Mouse (Mus musculus) heart, embryonic 15.5 days (tissue): ENCODE results near the gene Vegfc. TPM values are rescaled to one million over a fixed set of nuclear protein-coding genes. Genes with fewer than 3 reads are reported as not detected.
A peak's percentile ranks its signal among the peaks of the same experiment; 100 is the strongest.

Experiments
- ATAC-seq: fragments of 200-750 bp; cut with Nextera tagmentation; replicated peaks from 2 replicates; pipeline ENCODE4 v1.8.0; 2017; ENCODE audit warnings: low read depth, moderate TSS enrichment; ENCODE audit not compliant: insufficient number of reproducible peaks, insufficient read depth, low FRiP score
- H3K27ac ChIP-seq: fragments of 300-500 bp; sonication (generic); 2 replicates; pipeline ENCODE4 v1.5.1; 2015; ENCODE audit warnings: mild to moderate bottlenecking, inconsistent platforms
- H3K27me3 ChIP-seq: fragments of 300-500 bp; sonication (generic); 2 replicates; pipeline ENCODE4 v1.6.1; 2015; ENCODE audit warnings: inconsistent platforms
- H3K36me3 ChIP-seq: fragments of 300-500 bp; sonication (generic); 2 replicates; pipeline ENCODE4 v1.6.1; 2015; ENCODE audit warnings: mild to moderate bottlenecking, inconsistent platforms
- H3K4me1 ChIP-seq: fragments of 300-500 bp; sonication (generic); replicated peaks from 2 replicates; pipeline ENCODE4 v1.6.1; 2015; ENCODE audit warnings: inconsistent platforms
- H3K4me2 ChIP-seq: fragments of 300-500 bp; sonication (generic); 2 replicates; pipeline ENCODE4 v1.6.1; 2015; ENCODE audit warnings: inconsistent platforms, mild to moderate bottlenecking, moderate library complexity
- H3K4me3 ChIP-seq: fragments of 300-500 bp; sonication (generic); 2 replicates; pipeline ENCODE4 v1.5.1; 2015; ENCODE audit warnings: mild to moderate bottlenecking, inconsistent platforms
- H3K9ac ChIP-seq: fragments of 300-500 bp; sonication (generic); 2 replicates; pipeline ENCODE4 v1.6.1; 2015; ENCODE audit warnings: mild to moderate bottlenecking, inconsistent platforms
- H3K9me3 ChIP-seq: fragments of 300-500 bp; sonication (generic); replicated peaks from 2 replicates; pipeline ENCODE4 v1.6.1; 2016; ENCODE audit warnings: inconsistent platforms
- WGBS: fragments of 180-500 bp; shearing (Covaris S2); methylation state at CpG from one replicate; pipeline ENCODE4 v1.1.7; 2015; ENCODE audit warnings: mixed read lengths; 5-methylcytosine and 5-hydroxymethylcytosine counted together
- polyA plus RNA-seq: library from polyadenylated mRNA; unstranded; fragments of >200 nt; fragmentation: Nextera tagmentation; extraction: Ambion mirVana; gene quantifications from 2 replicates; pipeline ENCODE4 v1.2.1, GENCODE M21; 2015

Vegfc gene
- polyA plus RNA-seq, 1 experiment from 2014 or later: 11.9 TPM

DNA sequence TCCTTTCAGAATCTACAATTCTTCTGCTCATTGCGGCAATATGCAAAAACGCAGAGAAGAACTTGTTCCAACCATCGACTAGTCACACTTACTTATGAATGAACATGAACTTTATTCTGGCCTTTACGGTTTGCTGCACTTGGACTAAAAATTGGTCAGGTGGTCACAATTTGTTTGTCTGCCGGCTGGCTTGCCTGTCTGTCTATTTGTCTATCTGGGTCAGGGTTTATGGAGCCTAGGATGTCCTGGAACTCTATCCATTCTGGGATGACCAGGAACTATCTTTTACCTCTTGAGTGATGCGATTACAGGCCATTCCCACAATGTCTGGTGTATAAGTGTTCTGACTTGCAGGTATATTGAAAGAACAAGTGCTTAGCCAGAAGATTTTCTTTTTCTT is 8.5 kb downstream of the Vegfc start:
- Histone ChIP-seq H3K4me3 (no peak overlapping the region), H3K9me3 (no peaks in the 10 kb centered on the region), H3K27ac (no peak overlapping the region), H3K4me2 (no peak overlapping the region), H3K27me3 (no peaks in the 10 kb centered on the region), H3K4me1 (0 out of 2 replicates have a peak, but pooled peaks cover 2% of the 10 kb centered on the region), H3K9ac (no peak overlapping the region), H3K36me3 (no peaks in the 10 kb centered on the region)
- WGBS: 84% methylated on average over 6 of the region's 6 CpGs
- ATAC-seq: no peak

DNA sequence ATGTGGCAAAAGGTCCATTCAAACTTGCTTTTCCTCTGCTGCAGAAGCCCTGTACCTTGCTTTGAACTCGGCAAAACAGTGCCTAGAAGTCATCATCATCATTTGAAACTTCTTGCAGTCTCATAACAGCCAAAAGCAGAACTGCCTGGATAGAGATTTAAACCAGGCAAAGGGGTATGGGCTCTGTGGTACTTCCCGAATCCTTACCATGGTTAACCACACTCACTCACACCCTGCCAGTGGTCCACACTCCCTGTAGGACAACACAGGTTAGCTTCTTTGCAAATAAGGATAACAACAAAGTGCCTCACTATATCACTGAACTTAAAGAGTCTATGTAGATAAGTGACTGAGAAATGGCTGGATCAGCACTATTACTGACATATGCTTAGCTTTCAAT is 9.7 kb downstream of the Vegfc start:
- no peak overlapping the region for H3K9ac ChIP-seq
- no peak overlapping the region for H3K27ac ChIP-seq
- no peaks in the 10 kb centered on the region for H3K27me3 ChIP-seq
- H3K36me3 ChIP-seq: no peaks in the 10 kb centered on the region
- H3K4me2 ChIP-seq: no peak overlapping the region
- 78% methylated on average over 2 of the region's 2 CpGs for WGBS
- H3K9me3 ChIP-seq: no peaks in the 10 kb centered on the region
- ATAC-seq: no peak
- H3K4me1 ChIP-seq: 0 out of 2 replicates have a peak, but pooled peaks cover 2% of the 10 kb centered on the region
- H3K4me3 ChIP-seq: no peak overlapping the region

- Histone ChIP-seq H3K4me2 (no peak overlapping the region), H3K36me3 (no peaks in the 10 kb centered on the region), H3K27ac (no peak overlapping the region), H3K9ac (no peak overlapping the region), H3K4me1 (0 out of 2 replicates have a peak, but pooled peaks cover 2% of the 10 kb centered on the region), H3K9me3 (no peaks in the 10 kb centered on the region), H3K4me3 (no peak overlapping the region), H3K27me3 (no peaks in the 10 kb centered on the region)
- ATAC-seq: no peak
- 39% methylated on average over 4 of the region's 4 CpGs for WGBS
These were observed 11.8 kb downstream of the Vegfc start for GRCm38 (mm10) chr8:54089204-54089603.

- no peak overlapping the region for H3K9ac ChIP-seq
- H3K36me3 ChIP-seq: no peaks in the 10 kb centered on the region
- ATAC-seq: no peak
- no peaks in the 10 kb centered on the region for H3K27me3 ChIP-seq
- H3K4me2 ChIP-seq: no peak overlapping the region
- no peak overlapping the region for H3K27ac ChIP-seq
- H3K4me1 ChIP-seq: 0 out of 2 replicates have a peak, but pooled peaks cover 2% of the 10 kb centered on the region
- H3K4me3 ChIP-seq: no peak overlapping the region
- H3K9me3 ChIP-seq: no peaks in the 10 kb centered on the region
- WGBS: 88% methylated on average over 2 of the region's 2 CpGs
These were observed 12.5 kb downstream of the Vegfc start for GRCm38 (mm10) chr8:54089901-54090300.

GRCm38 (mm10) chr8:54100058-54100457 is 22.7 kb downstream of the Vegfc start:
- Histone ChIP-seq H3K27me3 (no peaks in the 10 kb centered on the region), H3K4me3 (no peak overlapping the region), H3K4me2 (no peak overlapping the region), H3K36me3 (no peaks in the 10 kb centered on the region), H3K4me1 (peaks cover 11% of the 10 kb centered on the region), H3K9me3 (no peaks in the 10 kb centered on the region), H3K27ac (0 out of 2 replicates have a peak overlapping the region, but pooled peaks have one; percentile 15), H3K9ac (no peak overlapping the region)
- no peak for ATAC-seq
- 17% methylated on average over 6 of the region's 6 CpGs for WGBS

DNA sequence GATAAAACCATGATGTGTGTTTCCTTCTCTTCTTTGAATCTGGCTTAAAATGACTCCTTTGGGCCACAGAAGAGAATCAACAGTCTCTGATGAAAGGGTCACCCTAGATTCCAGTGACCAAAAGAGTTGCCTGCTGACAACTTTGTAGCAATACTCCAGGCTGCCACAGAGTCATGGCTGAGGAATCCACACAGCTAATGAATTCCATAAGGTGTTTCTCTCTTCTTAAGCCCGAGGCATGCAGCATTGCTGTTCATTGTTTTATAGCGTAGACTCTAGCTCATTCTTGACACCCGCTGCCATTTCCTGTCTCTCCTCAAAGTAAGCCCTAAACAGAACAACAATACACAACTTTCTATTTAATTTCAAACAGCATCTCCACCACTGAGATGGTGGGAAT is 37.2 kb downstream of the Vegfc start:
- WGBS: 21% methylated on average over 3 of the region's 3 CpGs
- H3K27me3 ChIP-seq: no peaks in the 10 kb centered on the region
- no peak for ATAC-seq
- no peak overlapping the region for H3K4me3 ChIP-seq
- H3K27ac ChIP-seq: no peak overlapping the region; the same call in 1 of the 2 replicates
- H3K9me3 ChIP-seq: no peaks in the 10 kb centered on the region
- no peaks in the 10 kb centered on the region for H3K36me3 ChIP-seq
- H3K4me1 ChIP-seq: peaks cover 4% of the 10 kb centered on the region
- H3K9ac ChIP-seq: no peak overlapping the region
- no peak overlapping the region for H3K4me2 ChIP-seq

GRCm38 (mm10) chr8:54120115-54120514 is 42.7 kb downstream of the Vegfc start:
- Histone ChIP-seq H3K4me1 (peaks cover 7% of the 10 kb centered on the region), H3K27ac (no peak overlapping the region), H3K9me3 (no peaks in the 10 kb centered on the region), H3K9ac (no peak overlapping the region), H3K4me2 (no peak overlapping the region), H3K36me3 (no peaks in the 10 kb centered on the region), H3K27me3 (no peaks in the 10 kb centered on the region), H3K4me3 (no peak overlapping the region)
- ATAC-seq: no peak
- WGBS: 80% methylated on average over 7 of the region's 7 CpGs

DNA sequence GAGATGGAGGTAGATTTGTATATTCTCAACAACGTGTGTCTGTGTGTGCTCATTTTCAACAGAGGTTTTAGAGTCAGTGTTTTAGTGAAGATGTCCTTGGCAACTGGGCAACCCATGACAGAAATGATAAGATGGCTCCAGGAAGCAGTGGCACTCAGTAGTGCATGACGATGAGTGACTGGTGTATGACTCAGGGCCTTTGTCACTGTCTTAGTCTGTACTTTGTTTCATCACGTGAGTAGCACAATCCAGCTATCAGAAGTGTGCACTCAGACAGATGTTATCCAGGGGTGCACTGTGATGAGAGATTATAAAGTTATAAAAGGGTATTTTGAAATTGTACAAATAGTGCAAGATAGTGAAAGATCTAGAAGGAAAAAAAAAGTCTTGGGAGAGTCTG is 44.5 kb downstream of the Vegfc start:
- Histone ChIP-seq H3K27ac (no peak overlapping the region), H3K4me3 (no peak overlapping the region), H3K9me3 (no peaks in the 10 kb centered on the region), H3K36me3 (no peaks in the 10 kb centered on the region), H3K4me2 (no peak overlapping the region), H3K27me3 (no peaks in the 10 kb centered on the region), H3K4me1 (peaks cover 7% of the 10 kb centered on the region), H3K9ac (no peak overlapping the region)
- no peak for ATAC-seq
- WGBS: 46% methylated on average over 3 of the region's 3 CpGs

GRCm38 (mm10) chr8:54122345-54122744 is 44.9 kb downstream of the Vegfc start:
- Histone ChIP-seq H3K9me3 (no peaks in the 10 kb centered on the region), H3K9ac (no peak overlapping the region), H3K4me1 (peaks cover 7% of the 10 kb centered on the region), H3K36me3 (no peaks in the 10 kb centered on the region), H3K4me3 (no peak overlapping the region), H3K27ac (no peak overlapping the region), H3K4me2 (no peak overlapping the region), H3K27me3 (no peaks in the 10 kb centered on the region)
- 55% methylated on average over 1 of the region's 1 CpGs for WGBS
- ATAC-seq: no peak

DNA sequence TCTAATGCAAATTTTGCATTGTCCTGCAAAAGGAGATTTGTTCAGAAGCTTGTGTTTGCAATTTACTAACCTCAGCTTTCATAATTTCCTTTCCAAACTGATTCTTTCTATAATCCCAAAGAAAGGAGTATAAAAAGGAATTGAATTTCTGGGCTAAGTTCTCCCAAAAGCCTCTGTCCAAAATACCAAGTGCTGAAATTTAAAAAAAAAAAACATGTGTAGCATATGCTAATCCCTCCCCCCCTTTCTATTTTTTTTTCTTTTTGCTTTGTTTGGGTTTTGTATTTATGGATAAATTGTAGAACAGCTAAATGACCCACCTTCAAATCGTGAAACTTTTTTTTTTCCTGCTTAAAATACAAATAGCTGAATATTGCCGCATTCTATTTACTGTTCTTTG is 53.2 kb downstream of the Vegfc start:
- H3K9ac ChIP-seq: no peak overlapping the region
- no peak for ATAC-seq
- no peaks in the 10 kb centered on the region for H3K9me3 ChIP-seq
- H3K27ac ChIP-seq: no peak overlapping the region
- no peaks in the 10 kb centered on the region for H3K36me3 ChIP-seq
- H3K4me1 ChIP-seq: no peaks in the 10 kb centered on the region
- 90% methylated on average over 2 of the region's 2 CpGs for WGBS
- no peak overlapping the region for H3K4me3 ChIP-seq
- no peaks in the 10 kb centered on the region for H3K27me3 ChIP-seq
- H3K4me2 ChIP-seq: no peak overlapping the region

DNA sequence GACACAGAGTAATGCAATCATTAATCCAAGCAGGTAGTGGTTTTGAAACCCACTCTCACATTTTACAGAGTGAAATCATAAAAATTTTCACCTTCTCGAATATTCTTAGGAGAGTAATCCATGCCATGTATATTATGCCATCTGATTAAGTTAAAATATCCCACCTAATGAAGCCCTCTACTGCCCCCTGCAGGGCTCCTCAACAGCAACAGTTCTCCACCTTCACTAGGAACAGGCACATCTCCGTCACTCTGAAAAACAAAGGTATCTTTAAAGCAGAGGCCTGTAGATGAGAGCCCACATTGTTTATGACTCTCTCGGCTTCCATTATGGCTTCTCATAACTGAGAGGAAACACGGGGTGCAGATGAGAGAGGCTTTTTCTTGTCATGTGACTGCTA is 75.8 kb downstream of the Vegfc start:
- Histone ChIP-seq H3K9me3 (no peaks in the 10 kb centered on the region), H3K36me3 (no peaks in the 10 kb centered on the region), H3K27me3 (no peaks in the 10 kb centered on the region), H3K4me3 (no peak overlapping the region), H3K4me2 (no peak overlapping the region), H3K4me1 (no peaks in the 10 kb centered on the region), H3K27ac (no peak overlapping the region), H3K9ac (no peak overlapping the region)
- 56% methylated on average over 4 of the region's 4 CpGs for WGBS
- no peak for ATAC-seq

DNA sequence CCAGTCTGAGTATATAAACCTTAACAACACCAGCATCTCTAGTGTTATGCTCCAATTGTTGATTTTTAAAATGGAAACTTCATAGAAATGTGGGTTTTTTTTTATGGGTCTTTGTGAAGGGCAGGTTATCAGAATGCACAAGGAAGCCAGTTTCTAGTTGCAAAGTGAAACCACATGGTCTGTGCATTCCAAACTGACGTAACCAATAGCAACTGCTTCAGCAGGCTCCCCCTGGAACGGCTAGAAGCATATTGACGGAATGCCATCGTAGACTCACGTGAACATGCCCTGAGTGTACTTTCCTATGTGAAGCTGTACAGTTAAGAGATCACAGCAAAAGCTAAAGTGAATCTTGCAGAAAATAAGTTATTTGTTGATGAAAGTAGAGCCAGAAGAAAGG is 86.1 kb downstream of the Vegfc start:
- H3K4me1 ChIP-seq: 0 out of 2 replicates have a peak, but pooled peaks cover 5% of the 10 kb centered on the region
- no peaks in the 10 kb centered on the region for H3K9me3 ChIP-seq
- H3K4me3 ChIP-seq: peak overlapping the region; percentile 21
- H3K36me3 ChIP-seq: 0 out of 2 replicates have a peak, but pooled peaks cover 4% of the 10 kb centered on the region
- no peaks in the 10 kb centered on the region for H3K27me3 ChIP-seq
- no peak overlapping the region for H3K9ac ChIP-seq
- peak overlapping the region; percentile 44 for H3K4me2 ChIP-seq
- no peak overlapping the region for H3K27ac ChIP-seq
- 15% methylated on average over 5 of the region's 5 CpGs for WGBS
- no peak for ATAC-seq
